Mouse (Mus musculus) heart, embryonic 16.5 days (tissue): ENCODE measurements around the gene Hivep3. TPM values are rescaled to one million over a fixed set of nuclear protein-coding genes. Genes with fewer than 3 reads are reported as not detected.

ENCODE experiments used
- ATAC-seq: fragments of 200-750 bp; cut with Nextera tagmentation; replicated peaks from 2 replicates; pipeline ENCODE4 v1.8.0; 2017; ENCODE audit warnings: moderate number of reproducible peaks; ENCODE audit not compliant: insufficient read depth, low FRiP score; ENCODE audit errors: extremely low read depth
- H3K27ac ChIP-seq: fragments of 300-500 bp; sonication (generic); 2 replicates; pipeline ENCODE4 v1.5.1; 2014; ENCODE audit warnings: mild to moderate bottlenecking, low read length, control low read depth, moderate library complexity
- H3K27me3 ChIP-seq: fragments of 300-500 bp; sonication (generic); 2 replicates; pipeline ENCODE4 v1.6.1; 2014; ENCODE audit warnings: low read length, mixed read lengths; ENCODE audit not compliant: control insufficient read depth, insufficient read depth
- H3K36me3 ChIP-seq: fragments of 300-500 bp; sonication (generic); 2 replicates; pipeline ENCODE4 v1.6.1; 2014; ENCODE audit not compliant: control insufficient read depth, insufficient read depth
- H3K4me1 ChIP-seq: fragments of 300-500 bp; sonication (generic); 2 replicates; pipeline ENCODE4 v1.6.1; 2014; ENCODE audit warnings: low read length, mixed read lengths; ENCODE audit not compliant: control insufficient read depth, insufficient read depth
- H3K4me2 ChIP-seq: fragments of 300-500 bp; sonication (generic); 2 replicates; pipeline ENCODE4 v1.6.1; 2014; ENCODE audit warnings: low read depth, mild to moderate bottlenecking, control low read depth, low read length
- H3K4me3 ChIP-seq: fragments of 300-500 bp; sonication (generic); 2 replicates; pipeline ENCODE4 v1.5.1; 2014; ENCODE audit warnings: mild to moderate bottlenecking, control low read depth, low read length
- H3K9ac ChIP-seq: fragments of 300-500 bp; sonication (generic); 2 replicates; pipeline ENCODE4 v1.6.1; 2014; ENCODE audit warnings: low read length, control low read depth
- H3K9me3 ChIP-seq: fragments of 300-500 bp; sonication (generic); replicated peaks from 2 replicates; pipeline ENCODE4 v1.6.1; 2016; ENCODE audit warnings: low read length; ENCODE audit not compliant: control insufficient read depth
- WGBS: fragments of 180-500 bp; shearing (Covaris S2); extraction: QIAGEN DNeasy Blood & Tissue Kit; methylation state at CpG from one replicate; pipeline ENCODE4 v1.1.7; 2014; 5-methylcytosine and 5-hydroxymethylcytosine counted together
- polyA plus RNA-seq: library from polyadenylated mRNA; unstranded; fragments of >200 nt; fragmentation: Nextera tagmentation; extraction: Ambion mirVana; gene quantifications from 2 replicates; pipeline ENCODE4 v1.2.1, GENCODE M21; 2015

Gene Hivep3
- polyA plus RNA-seq, 1 experiment from 2014 or later, result 9.4 TPM

- no peaks in the 10 kb centered on the region for H3K27me3 ChIP-seq
- no peak overlapping the region for H3K4me2 ChIP-seq
- WGBS, result 83% methylated on average over 7 of the region's 7 CpGs
- H3K4me1 ChIP-seq, result peaks cover 6% of the 10 kb centered on the region; the same call in 1 of the 2 replicates
- no peak overlapping the region for H3K4me3 ChIP-seq
- H3K9me3 ChIP-seq, result no peaks in the 10 kb centered on the region
- no peak for ATAC-seq
- no peaks in the 10 kb centered on the region for H3K36me3 ChIP-seq
- H3K9ac ChIP-seq, result no peak overlapping the region
- no peak overlapping the region for H3K27ac ChIP-seq
Observed at GRCm38 (mm10) chr4:120042480-120042879, 308.9 kb downstream of the Hivep3 start.

GRCm38 (mm10) chr4:120044612-120045011 lies 311.0 kb downstream of the Hivep3 start:
- 82% methylated on average over 5 of the region's 5 CpGs for WGBS
- no peak for ATAC-seq
- Histone ChIP-seq H3K9me3 (no peaks in the 10 kb centered on the region), H3K4me3 (no peak overlapping the region), H3K4me1 (peaks cover 6% of the 10 kb centered on the region; the same call in 1 of the 2 replicates), H3K9ac (no peak overlapping the region), H3K27ac (no peak overlapping the region), H3K36me3 (no peaks in the 10 kb centered on the region), H3K4me2 (no peak overlapping the region), H3K27me3 (no peaks in the 10 kb centered on the region)

- WGBS, result 64% methylated on average over 5 of the region's 5 CpGs
- Histone ChIP-seq H3K4me1 (peaks cover 6% of the 10 kb centered on the region; the same call in 1 of the 2 replicates), H3K9ac (no peak overlapping the region), H3K4me2 (no peak overlapping the region), H3K27me3 (no peaks in the 10 kb centered on the region), H3K4me3 (no peak overlapping the region), H3K36me3 (no peaks in the 10 kb centered on the region), H3K9me3 (no peaks in the 10 kb centered on the region), H3K27ac (no peak overlapping the region)
- no peak for ATAC-seq
Observed at GRCm38 (mm10) chr4:120045131-120045537, 311.6 kb downstream of the Hivep3 start.

- no peaks in the 10 kb centered on the region for H3K9me3 ChIP-seq
- H3K4me1 ChIP-seq, result peaks cover 6% of the 10 kb centered on the region; the same call in 1 of the 2 replicates
- no peaks in the 10 kb centered on the region for H3K27me3 ChIP-seq
- ATAC-seq, result no peak
- no peaks in the 10 kb centered on the region for H3K36me3 ChIP-seq
- WGBS, result 54% methylated on average over 7 of the region's 7 CpGs
- H3K4me2 ChIP-seq, result no peak overlapping the region
- no peak overlapping the region for H3K4me3 ChIP-seq
- no peak overlapping the region for H3K27ac ChIP-seq
- no peak overlapping the region for H3K9ac ChIP-seq
Observed at GRCm38 (mm10) chr4:120045871-120046270, 312.3 kb downstream of the Hivep3 start.

- WGBS, result 33% methylated on average over 4 of the region's 4 CpGs
- Histone ChIP-seq H3K9ac (no peak overlapping the region), H3K36me3 (no peaks in the 10 kb centered on the region), H3K27me3 (no peaks in the 10 kb centered on the region), H3K9me3 (no peaks in the 10 kb centered on the region), H3K4me1 (peaks cover 6% of the 10 kb centered on the region; the same call in 1 of the 2 replicates), H3K4me2 (no peak overlapping the region), H3K4me3 (no peak overlapping the region), H3K27ac (no peak overlapping the region)
- ATAC-seq, result no peak
Observed at GRCm38 (mm10) chr4:120047060-120047459, 313.5 kb downstream of the Hivep3 start.

- no peak overlapping the region for H3K9ac ChIP-seq
- no peak overlapping the region for H3K4me3 ChIP-seq
- 80% methylated on average over 4 of the region's 4 CpGs for WGBS
- no peaks in the 10 kb centered on the region for H3K27me3 ChIP-seq
- no peak overlapping the region for H3K4me2 ChIP-seq
- ATAC-seq, result no peak
- H3K4me1 ChIP-seq, result peaks cover 6% of the 10 kb centered on the region; the same call in 1 of the 2 replicates
- no peak overlapping the region for H3K27ac ChIP-seq
- H3K36me3 ChIP-seq, result no peaks in the 10 kb centered on the region
- H3K9me3 ChIP-seq, result no peaks in the 10 kb centered on the region
Observed at GRCm38 (mm10) chr4:120048274-120048673, 314.7 kb downstream of the Hivep3 start.

GRCm38 (mm10) chr4:120049857-120050256 lies 316.3 kb downstream of the Hivep3 start:
- Histone ChIP-seq H3K4me2 (no peak overlapping the region), H3K4me1 (peaks cover 6% of the 10 kb centered on the region; the same call in 1 of the 2 replicates), H3K9me3 (no peaks in the 10 kb centered on the region), H3K36me3 (no peaks in the 10 kb centered on the region), H3K9ac (no peak overlapping the region), H3K27ac (no peak overlapping the region), H3K27me3 (no peaks in the 10 kb centered on the region), H3K4me3 (no peak overlapping the region)
- ATAC-seq, result no peak
- WGBS, result 89% methylated on average over 3 of the region's 3 CpGs

GRCm38 (mm10) chr4:120052481-120052880 lies 318.9 kb downstream of the Hivep3 start:
- no peak for ATAC-seq
- Histone ChIP-seq H3K27me3 (no peaks in the 10 kb centered on the region), H3K36me3 (no peaks in the 10 kb centered on the region), H3K4me3 (no peak overlapping the region), H3K9ac (no peak overlapping the region), H3K4me1 (no peaks in the 10 kb centered on the region), H3K9me3 (no peaks in the 10 kb centered on the region), H3K27ac (no peak overlapping the region), H3K4me2 (no peak overlapping the region)

GRCm38 (mm10) chr4:120053026-120054005 lies 319.7 kb downstream of the Hivep3 start:
- no peak for ATAC-seq
- WGBS, result 91% methylated on average over 11 of the region's 11 CpGs
- Histone ChIP-seq H3K4me1 (no peaks in the 10 kb centered on the region), H3K36me3 (no peaks in the 10 kb centered on the region), H3K27ac (no peak overlapping the region), H3K4me2 (no peak overlapping the region), H3K9ac (no peak overlapping the region), H3K9me3 (no peaks in the 10 kb centered on the region), H3K27me3 (no peaks in the 10 kb centered on the region), H3K4me3 (no peak overlapping the region)
